Mouse (Mus musculus): ENCODE measurements at regions not wholly inside any gene's neighbourhood (a gene's known extent, or its start where the extent isn't known, plus 50 kb on each side); places are given as distances from the start of the nearest gene placed in this dataset.

- DNase-seq = no peak
These were observed 511.1 kb upstream of the Mgmt start for GRCm38 (mm10) chr7:136383296-136383695.

GRCm38 (mm10) chr7:136387736-136388135 lies 506.7 kb upstream of the Mgmt start:
- no peak for DNase-seq

GRCm38 (mm10) chr7:136390066-136390465 lies 504.3 kb upstream of the Mgmt start:
- no peak for DNase-seq

GRCm38 (mm10) chr7:136393454-136393853 lies 501.0 kb upstream of the Mgmt start:
- no peak for DNase-seq

- no peak for DNase-seq
These were observed 498.6 kb upstream of the Mgmt start for GRCm38 (mm10) chr7:136395838-136396237.

GRCm38 (mm10) chr7:136397101-136397500 lies 497.3 kb upstream of the Mgmt start:
- DNase-seq = no peak

GRCm38 (mm10) chr7:136402688-136403597 lies 491.5 kb upstream of the Mgmt start:
- no peak for DNase-seq

- no peak for DNase-seq
These were observed 489.0 kb upstream of the Mgmt start for GRCm38 (mm10) chr7:136405391-136405790.

GRCm38 (mm10) chr7:136406258-136407100 lies 487.9 kb upstream of the Mgmt start:
- DNase-seq = no peak

- no peak for DNase-seq
These were observed 479.6 kb upstream of the Mgmt start for GRCm38 (mm10) chr7:136414808-136415207.

- DNase-seq = no peak
These were observed 477.1 kb upstream of the Mgmt start for GRCm38 (mm10) chr7:136417327-136417726.

- peak; percentile 17 for DNase-seq
These were observed 470.4 kb upstream of the Mgmt start for GRCm38 (mm10) chr7:136423846-136424531.

- DNase-seq = peak; percentile 29
These were observed 467.2 kb upstream of the Mgmt start for GRCm38 (mm10) chr7:136427164-136427563.

GRCm38 (mm10) chr7:136430085-136431011 lies 464.1 kb upstream of the Mgmt start:
- peak; percentile 86 for DNase-seq

GRCm38 (mm10) chr7:136433699-136434098 lies 460.7 kb upstream of the Mgmt start:
- no peak for DNase-seq

- no peak for DNase-seq
These were observed 459.9 kb upstream of the Mgmt start for GRCm38 (mm10) chr7:136434510-136434909.

- no peak for DNase-seq
These were observed 451.0 kb upstream of the Mgmt start for GRCm38 (mm10) chr7:136443436-136443835.

GRCm38 (mm10) chr7:136445091-136445490 lies 449.3 kb upstream of the Mgmt start:
- no peak for DNase-seq

GRCm38 (mm10) chr7:136449286-136449685 lies 445.1 kb upstream of the Mgmt start:
- peak; percentile 38 for DNase-seq

GRCm38 (mm10) chr7:136451672-136452361 lies 442.6 kb upstream of the Mgmt start:
- no peak for DNase-seq

- no peak for DNase-seq
These were observed 441.9 kb upstream of the Mgmt start for GRCm38 (mm10) chr7:136452561-136452960.

Data from retina, postnatal 1 day (tissue).